ENCODE assay signal across 15 mouse cellular contexts in genomic region chr11:104028183-104028582, GRCm38 (mm10).
"Had no signal": no experiment of that assay in that cellular context is flagged by ENCODE, and none has a peak within 500 bp of the region (broad histone marks: within the 10 kb centered on the region; RNA-seq: fewer than 3 reads in every experiment).

No protein-coding gene starts in this region.

- ATAC-seq: inflammation-experienced regulatory T-cells, adult 6 months; intestine, postnatal 0 days; lung, postnatal 0 days had no signal

- H3K36me3 ChIP-seq: liver, embryonic 15.5 days; midbrain, embryonic 10.5 days; neural tube, embryonic 13.5 days; stomach, embryonic 15.5 days had no signal

- H3K4me2 ChIP-seq: liver, embryonic 11.5 days; liver, embryonic 15.5 days; neural tube, embryonic 13.5 days; stomach, embryonic 15.5 days had no signal

- H3K27me3 ChIP-seq: liver, embryonic 15.5 days; neural tube, embryonic 13.5 days; stomach, embryonic 15.5 days had no signal

- DNase-seq: kidney, adult 8-10 months; kidney, postnatal 25 days; lung, adult 2 months; lung, postnatal 4 days; midbrain, embryonic 14.5 days; thymus, adult 2 months; thymus, postnatal 4 days had no signal

- H3K9ac ChIP-seq: liver, embryonic 15.5 days; neural tube, embryonic 13.5 days; stomach, embryonic 15.5 days had no signal

- H3K9me3 ChIP-seq: liver, embryonic 15.5 days; midbrain, embryonic 10.5 days; neural tube, embryonic 13.5 days; stomach, embryonic 15.5 days had no signal

- H3K4me1 ChIP-seq: liver, embryonic 15.5 days; midbrain, embryonic 10.5 days; neural tube, embryonic 13.5 days; stomach, embryonic 15.5 days had no signal

- H3K4me3 ChIP-seq: liver, embryonic 15.5 days; midbrain, embryonic 10.5 days; neural tube, embryonic 13.5 days; stomach, embryonic 15.5 days had no signal

- H3K27ac ChIP-seq: liver, embryonic 15.5 days; midbrain, embryonic 10.5 days; neural tube, embryonic 13.5 days; stomach, embryonic 15.5 days had no signal
